Mouse (Mus musculus): ENCODE results near the gene Smg8.

- TF ChIP-seq CTCF (IDR thresholded peaks at IDR 0.05; ENCODE audit: low read depth, low read length): no peak
- TF ChIP-seq POLR2A (IDR thresholded peaks at IDR 0.05; ENCODE audit: insufficient read depth, low read length): no peak
Measured at GRCm38 (mm10) chr11:87085461-87085860, 1.1 kb downstream of the Smg8 start.
